Comparison of ENCODE assay signal across 13 mouse cellular contexts in genomic region chr5:135996162-135996561, GRCm38 (mm10). TPM values are rescaled to one million over a fixed set of nuclear protein-coding genes. Genes with fewer than 3 reads are reported as not detected.
DNase-seq lines count a peak whose midpoint lies in the region; ATAC-seq and TF ChIP-seq lines count a peak whose summit lies in the region.
"Had no signal": no experiment of that assay in that cellular context is flagged by ENCODE, and none has a peak within 500 bp of the region (broad histone marks: within the 10 kb centered on the region; RNA-seq: fewer than 3 reads in every experiment).

No protein-coding gene starts in this region.

- peak overlapping the region; percentile 82 for H3K4me2 ChIP-seq in forebrain, embryonic 13.5 days
- H3K4me2 ChIP-seq in forebrain, embryonic 15.5 days (replicated peaks), result no peak overlapping the region
- peak overlapping the region; percentile 92; the same call in 1 of the 2 replicates for H3K4me2 ChIP-seq in liver, embryonic 11.5 days
- no peak overlapping the region for H3K4me2 ChIP-seq in liver, postnatal 0 days (ENCODE audit: low read depth, low read length)
- peak overlapping the region; percentile 69; the same call in 1 of the 2 replicates for H3K4me2 ChIP-seq in embryonic facial prominence, embryonic 14.5 days (ENCODE audit: low read depth, low read length)
- H3K4me2 ChIP-seq in myocyte (ENCODE audit: low read depth), result peak overlapping the region; percentile 88

- peaks cover 16% of the 10 kb centered on the region for H3K4me1 ChIP-seq in forebrain, embryonic 13.5 days
- H3K4me1 ChIP-seq in forebrain, embryonic 15.5 days, result peaks cover 13% of the 10 kb centered on the region
- H3K4me1 ChIP-seq in liver, embryonic 11.5 days (replicated peaks; ENCODE audit: control insufficient read depth, insufficient read depth, low read length), result peaks cover 4% of the 10 kb centered on the region
- H3K4me1 ChIP-seq in liver, postnatal 0 days (ENCODE audit: insufficient read depth), result peaks cover 9% of the 10 kb centered on the region
- 0 out of 2 replicates have a peak, but pooled peaks cover 3% of the 10 kb centered on the region for H3K4me1 ChIP-seq in embryonic facial prominence, embryonic 14.5 days (ENCODE audit: control insufficient read depth, insufficient read depth, low read length)

- H3ac ChIP-seq in myocyte (ENCODE audit: control insufficient read depth, insufficient read length), result no peak overlapping the region

- no peak for ATAC-seq in forebrain, embryonic 13.5 days
- no peak for ATAC-seq in forebrain, embryonic 15.5 days (replicated peaks)
- no peak for ATAC-seq in liver, embryonic 11.5 days (replicated peaks; ENCODE audit: low FRiP score)
- ATAC-seq in liver, postnatal 0 days, result no peak
- no peak for ATAC-seq in embryonic facial prominence, embryonic 14.5 days (ENCODE audit: low read depth)

- TF ChIP-seq POLR2A in myocyte (IDR thresholded peaks at IDR 0.05; ENCODE audit: insufficient read length, low read depth), result no peak

- no peak for TF ChIP-seq EP300 in liver, postnatal 0 days (IDR thresholded peaks at IDR 0.05; ENCODE audit: low read depth)

- peaks cover 45% of the 10 kb centered on the region for H3K36me3 ChIP-seq in forebrain, embryonic 13.5 days (ENCODE audit: poor library complexity, severe bottlenecking)
- H3K36me3 ChIP-seq in forebrain, embryonic 15.5 days, result peaks cover 19% of the 10 kb centered on the region
- peaks cover 8% of the 10 kb centered on the region; the same call in 1 of the 2 replicates for H3K36me3 ChIP-seq in liver, embryonic 11.5 days (ENCODE audit: control insufficient read depth, insufficient read depth, low read length)
- H3K36me3 ChIP-seq in liver, postnatal 0 days (replicated peaks; ENCODE audit: insufficient read depth, low read length), result 0 out of 2 replicates have a peak, but pooled peaks cover 13% of the 10 kb centered on the region
- H3K36me3 ChIP-seq in embryonic facial prominence, embryonic 14.5 days (ENCODE audit: control insufficient read depth, insufficient read depth, low read length), result peaks cover 29% of the 10 kb centered on the region
- H3K36me3 ChIP-seq in myocyte (ENCODE audit: control insufficient read depth, insufficient read depth), result peaks cover 10% of the 10 kb centered on the region

- WGBS in forebrain, embryonic 13.5 days, result 92% methylated on average over 8 of the region's 8 CpGs
- 90% methylated on average over 8 of the region's 8 CpGs for WGBS in forebrain, embryonic 15.5 days
- WGBS in liver, embryonic 11.5 days, result 89% methylated on average over 8 of the region's 8 CpGs
- WGBS in liver, postnatal 0 days (ENCODE audit: insufficient replicate concordance), result 85% methylated on average over 8 of the region's 8 CpGs
- 90% methylated on average over 8 of the region's 8 CpGs for WGBS in embryonic facial prominence, embryonic 14.5 days

- TF ChIP-seq CTCF in liver, postnatal 0 days (IDR thresholded peaks at IDR 0.05; ENCODE audit: low read depth), result no peak

- H3K79me2 ChIP-seq in myocyte (ENCODE audit: control insufficient read depth, insufficient read depth), result peaks cover 20% of the 10 kb centered on the region

- H3K9me3 ChIP-seq in forebrain, embryonic 13.5 days (replicated peaks), result no peaks in the 10 kb centered on the region
- no peaks in the 10 kb centered on the region for H3K9me3 ChIP-seq in forebrain, embryonic 15.5 days
- no peaks in the 10 kb centered on the region for H3K9me3 ChIP-seq in liver, embryonic 11.5 days (ENCODE audit: control insufficient read depth, low read length)
- H3K9me3 ChIP-seq in liver, postnatal 0 days (ENCODE audit: low read length), result no peaks in the 10 kb centered on the region
- H3K9me3 ChIP-seq in embryonic facial prominence, embryonic 14.5 days (ENCODE audit: control insufficient read depth, low read length), result no peaks in the 10 kb centered on the region

- H3K9ac ChIP-seq in forebrain, embryonic 13.5 days, result 0 out of 2 replicates have a peak overlapping the region, but pooled peaks have one; percentile 92
- H3K9ac ChIP-seq in forebrain, embryonic 15.5 days (replicated peaks), result no peak overlapping the region
- H3K9ac ChIP-seq in liver, embryonic 11.5 days (ENCODE audit: low read depth, low read length), result no peak overlapping the region
- no peak overlapping the region for H3K9ac ChIP-seq in liver, postnatal 0 days (replicated peaks)
- H3K9ac ChIP-seq in embryonic facial prominence, embryonic 14.5 days (ENCODE audit: low read depth, low read length), result peak overlapping the region; percentile 88

- no peak for DNase-seq in liver, embryonic 11.5 days (ENCODE audit: low spot score)
- DNase-seq in liver, postnatal 0 days, result no peak
- no peak for DNase-seq in embryonic facial prominence, embryonic 14.5 days (ENCODE audit: low spot score)
- no peak for DNase-seq in frontal cortex, postnatal 36 days (ENCODE audit: low spot score in 2 of 2)
- no peak for DNase-seq in cerebellum, postnatal 4 days (ENCODE audit: low spot score in 2 of 2)
- DNase-seq: heart, postnatal 36 days; lung, adult 2 months; right cerebral cortex, postnatal 14 days had no signal

- no peak overlapping the region for H3K4me3 ChIP-seq in forebrain, embryonic 13.5 days
- no peak overlapping the region for H3K4me3 ChIP-seq in forebrain, embryonic 15.5 days
- no peak overlapping the region for H3K4me3 ChIP-seq in liver, embryonic 11.5 days (ENCODE audit: low read depth, low read length)
- no peak overlapping the region for H3K4me3 ChIP-seq in liver, postnatal 0 days (ENCODE audit: low read depth, low read length)
- no peak overlapping the region for H3K4me3 ChIP-seq in embryonic facial prominence, embryonic 14.5 days (ENCODE audit: low read depth, low read length)
- H3K4me3 ChIP-seq in myocyte, result no peak overlapping the region

- H3K27me3 ChIP-seq in forebrain, embryonic 13.5 days, result no peaks in the 10 kb centered on the region
- no peaks in the 10 kb centered on the region for H3K27me3 ChIP-seq in forebrain, embryonic 15.5 days
- H3K27me3 ChIP-seq in liver, embryonic 11.5 days (replicated peaks; ENCODE audit: control insufficient read depth, insufficient read depth, low read length), result no peaks in the 10 kb centered on the region
- no peaks in the 10 kb centered on the region for H3K27me3 ChIP-seq in liver, postnatal 0 days (ENCODE audit: insufficient read depth, low read length)
- H3K27me3 ChIP-seq in embryonic facial prominence, embryonic 14.5 days (replicated peaks; ENCODE audit: control insufficient read depth, insufficient read depth, low read length), result no peaks in the 10 kb centered on the region
- H3K27me3 ChIP-seq in myocyte (ENCODE audit: control insufficient read depth, insufficient read depth, insufficient read length), result no peaks in the 10 kb centered on the region

- H3K27ac ChIP-seq in forebrain, embryonic 13.5 days, result no peak overlapping the region
- no peak overlapping the region for H3K27ac ChIP-seq in forebrain, embryonic 15.5 days (replicated peaks)
- H3K27ac ChIP-seq in liver, embryonic 11.5 days (ENCODE audit: low read depth, low read length), result no peak overlapping the region
- no peak overlapping the region for H3K27ac ChIP-seq in liver, postnatal 0 days (ENCODE audit: low read depth)
- no peak overlapping the region for H3K27ac ChIP-seq in embryonic facial prominence, embryonic 14.5 days (replicated peaks; ENCODE audit: low read depth, low read length)

RNA-seq across cellular contexts. Expression of gene Dtx2, which starts 1.6 kb away (rescaled TPM):
- 25.5 and 27.2 TPM in 2 replicates for polyA plus RNA-seq in forebrain, embryonic 13.5 days (2015; fragmentation: Nextera tagmentation; extraction: Ambion mirVana)
- polyA plus RNA-seq in forebrain, embryonic 15.5 days (2015; fragmentation: Nextera tagmentation; extraction: Ambion mirVana), result 26.6 and 27.6 TPM in 2 replicates
- 20.0 and 20.3 TPM in 2 replicates for polyA plus RNA-seq in liver, embryonic 11.5 days (2014; fragmentation: Nextera tagmentation; extraction: Ambion mirVana)
- polyA plus RNA-seq in liver, postnatal 0 days (2015; fragmentation: Nextera tagmentation; extraction: Ambion mirVana), result 4.8 and 4.9 TPM in 2 replicates
- polyA plus RNA-seq in embryonic facial prominence, embryonic 14.5 days (2014; fragmentation: Nextera tagmentation; extraction: Ambion mirVana), result 25.2 and 25.7 TPM in 2 replicates
- 18.3 TPM for polyA plus RNA-seq in myocyte (2012; fragmentation: generic; extraction: Trizol)

RNA-seq across cellular contexts. Expression of gene Zp3, which starts 16.3 kb away (rescaled TPM):
- not detected in 2 replicates for polyA plus RNA-seq in forebrain, embryonic 13.5 days (2015; fragmentation: Nextera tagmentation; extraction: Ambion mirVana)
- polyA plus RNA-seq in forebrain, embryonic 15.5 days (2015; fragmentation: Nextera tagmentation; extraction: Ambion mirVana), result not detected in 2 replicates
- not detected in 2 replicates for polyA plus RNA-seq in liver, embryonic 11.5 days (2014; fragmentation: Nextera tagmentation; extraction: Ambion mirVana)
- polyA plus RNA-seq in liver, postnatal 0 days (2015; fragmentation: Nextera tagmentation; extraction: Ambion mirVana), result not detected in 2 replicates
- 0.58 and 0.77 TPM in 2 replicates for polyA plus RNA-seq in embryonic facial prominence, embryonic 14.5 days (2014; fragmentation: Nextera tagmentation; extraction: Ambion mirVana)
- 0.11 TPM for polyA plus RNA-seq in myocyte (2012; fragmentation: generic; extraction: Trizol)
- polyA plus RNA-seq: C2C12; cortical plate, adult 2 months had no signal

RNA-seq across cellular contexts. Expression of gene Ssc4d, which starts 21.8 kb away (rescaled TPM):
- 0.48 TPM in 2 replicates for polyA plus RNA-seq in forebrain, embryonic 13.5 days (2015; fragmentation: Nextera tagmentation; extraction: Ambion mirVana)
- 0.87 and 1.2 TPM in 2 replicates for polyA plus RNA-seq in forebrain, embryonic 15.5 days (2015; fragmentation: Nextera tagmentation; extraction: Ambion mirVana)
- polyA plus RNA-seq in liver, embryonic 11.5 days (2014; fragmentation: Nextera tagmentation; extraction: Ambion mirVana), result 3.0 and 3.1 TPM in 2 replicates
- polyA plus RNA-seq in liver, postnatal 0 days (2015; fragmentation: Nextera tagmentation; extraction: Ambion mirVana), result 1.7 and 1.9 TPM in 2 replicates
- polyA plus RNA-seq in embryonic facial prominence, embryonic 14.5 days (2014; fragmentation: Nextera tagmentation; extraction: Ambion mirVana), result 3.2 and 4.7 TPM in 2 replicates
- polyA plus RNA-seq in myocyte (2012; fragmentation: generic; extraction: Trizol), result 2.4 TPM

RNA-seq across cellular contexts. Expression of gene Upk3b, which starts 42.1 kb away (rescaled TPM):
- polyA plus RNA-seq in forebrain, embryonic 13.5 days (2015; fragmentation: Nextera tagmentation; extraction: Ambion mirVana), result not detected in 2 replicates
- not detected in 2 replicates for polyA plus RNA-seq in forebrain, embryonic 15.5 days (2015; fragmentation: Nextera tagmentation; extraction: Ambion mirVana)
- 15.2 and 16.6 TPM in 2 replicates for polyA plus RNA-seq in liver, embryonic 11.5 days (2014; fragmentation: Nextera tagmentation; extraction: Ambion mirVana)
- 4.0 and 4.7 TPM in 2 replicates for polyA plus RNA-seq in liver, postnatal 0 days (2015; fragmentation: Nextera tagmentation; extraction: Ambion mirVana)
- polyA plus RNA-seq in embryonic facial prominence, embryonic 14.5 days (2014; fragmentation: Nextera tagmentation; extraction: Ambion mirVana), result 0.50 and 1.4 TPM in 2 replicates
- not detected for polyA plus RNA-seq in myocyte (2012; fragmentation: generic; extraction: Trizol)
- polyA plus RNA-seq: cortical plate, adult 2 months had no signal

RNA-seq across cellular contexts. Expression of gene Upk3bl, which starts 58.1 kb away (rescaled TPM):
- not detected in 2 replicates for polyA plus RNA-seq in forebrain, embryonic 13.5 days (2015; fragmentation: Nextera tagmentation; extraction: Ambion mirVana)
- polyA plus RNA-seq in forebrain, embryonic 15.5 days (2015; fragmentation: Nextera tagmentation; extraction: Ambion mirVana), result not detected in 2 replicates
- 0.78 and 0.97 TPM in 2 replicates for polyA plus RNA-seq in liver, embryonic 11.5 days (2014; fragmentation: Nextera tagmentation; extraction: Ambion mirVana)
- not detected in 2 replicates for polyA plus RNA-seq in liver, postnatal 0 days (2015; fragmentation: Nextera tagmentation; extraction: Ambion mirVana)
- 17.1 and 28.1 TPM in 2 replicates for polyA plus RNA-seq in embryonic facial prominence, embryonic 14.5 days (2014; fragmentation: Nextera tagmentation; extraction: Ambion mirVana)
- polyA plus RNA-seq in myocyte (2012; fragmentation: generic; extraction: Trizol), result not detected

Comparison
In these comparisons a context has a peak if more than half of its experiments do, and no peak if none do; other contexts are left out.
1. H3K4me2 ChIP-seq: peak in forebrain, embryonic 13.5 days (single experiment), liver, embryonic 11.5 days (single experiment), embryonic facial prominence, embryonic 14.5 days (single experiment) and myocyte (single experiment); none in forebrain, embryonic 15.5 days (single experiment) and liver, postnatal 0 days (single experiment).
2. H3K9ac ChIP-seq: peak in forebrain, embryonic 13.5 days (single experiment) and embryonic facial prominence, embryonic 14.5 days (single experiment); none in forebrain, embryonic 15.5 days (single experiment), liver, embryonic 11.5 days (single experiment) and liver, postnatal 0 days (single experiment).